Mouse (Mus musculus) E14TG2a.4 (cell line): ENCODE results near the gene Ccsap.

ENCODE experiments used
- CTCF ChIP-seq: conservative IDR thresholded peaks from 2 replicates; pipeline ENCODE4 v1.5.1; 2014; ENCODE audit warnings: low read length
- NANOG ChIP-seq: IDR thresholded peaks from 2 replicates; pipeline ENCODE4 v1.6.1; 2014; ENCODE audit warnings: borderline replicate concordance, low read length, mixed read lengths
- POU5F1 ChIP-seq: IDR thresholded peaks from 2 replicates; pipeline ENCODE4 v1.6.1; 2014; ENCODE audit warnings: low read length, borderline replicate concordance

DNA sequence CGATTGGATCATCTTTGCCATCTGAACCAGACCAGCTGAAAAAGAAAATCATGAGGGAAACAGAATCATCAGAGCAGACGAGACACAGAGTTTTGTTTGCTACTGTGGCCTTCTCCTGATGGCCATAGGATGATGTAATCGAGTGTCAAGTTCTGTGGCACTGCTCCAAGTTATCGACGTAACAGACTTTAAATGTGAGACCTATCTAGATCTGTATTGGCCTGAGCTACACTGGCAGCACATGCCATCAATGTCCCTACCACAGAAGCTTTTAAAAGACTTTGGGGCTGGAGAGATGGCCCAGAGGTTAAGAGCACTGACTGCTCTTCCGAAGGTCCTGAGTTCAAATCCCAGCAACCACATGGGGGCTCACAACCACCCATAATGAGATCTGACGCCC is 42.6 kb upstream of the Ccsap start:
- TF ChIP-seq CTCF (no peak), POU5F1 (no peak), NANOG (no peak)
